Mouse (Mus musculus) retina, postnatal 7 days (tissue): ENCODE data around the gene Pxylp1.

Source experiments
- DNase-seq: peaks from one replicate; pipeline ENCODE4 v3.0.0-alpha.2; 2012; ENCODE audit warnings: low read depth, low spot score

The Pxylp1 gene

GRCm38 (mm10) chr9:96824026-96824425, 68.4 kb downstream of the Pxylp1 start:
- DNase-seq = no peak

GRCm38 (mm10) chr9:96823541-96823940, 68.9 kb downstream of the Pxylp1 start:
- DNase-seq = no peak

- DNase-seq = no peak
These were observed 69.5 kb downstream of the Pxylp1 start for GRCm38 (mm10) chr9:96823005-96823404.

- no peak for DNase-seq
These were observed 73.5 kb downstream of the Pxylp1 start for GRCm38 (mm10) chr9:96818822-96819481.

GRCm38 (mm10) chr9:96818128-96818821, 74.2 kb downstream of the Pxylp1 start:
- DNase-seq = peak; percentile 65

GRCm38 (mm10) chr9:96811996-96812395, 80.5 kb downstream of the Pxylp1 start:
- no peak for DNase-seq

GRCm38 (mm10) chr9:96800131-96800825, 92.2 kb downstream of the Pxylp1 start:
- DNase-seq = no peak

- DNase-seq = no peak
These were observed 95.2 kb downstream of the Pxylp1 start for GRCm38 (mm10) chr9:96797311-96797710.

GRCm38 (mm10) chr9:96795399-96795928, 97.0 kb downstream of the Pxylp1 start:
- peak; percentile 19 for DNase-seq

- no peak for DNase-seq
These were observed 97.9 kb downstream of the Pxylp1 start for GRCm38 (mm10) chr9:96794601-96795000.

- no peak for DNase-seq
These were observed 99.9 kb downstream of the Pxylp1 start for GRCm38 (mm10) chr9:96792543-96792942.

- no peak for DNase-seq
These were observed 102.0 kb downstream of the Pxylp1 start for GRCm38 (mm10) chr9:96790389-96791007.

GRCm38 (mm10) chr9:96789906-96790305, 102.6 kb downstream of the Pxylp1 start:
- no peak for DNase-seq

- no peak for DNase-seq
These were observed 104.7 kb downstream of the Pxylp1 start for GRCm38 (mm10) chr9:96787797-96788196.

- no peak for DNase-seq
These were observed 106.6 kb downstream of the Pxylp1 start for GRCm38 (mm10) chr9:96785871-96786342.

- no peak for DNase-seq
These were observed 107.3 kb downstream of the Pxylp1 start for GRCm38 (mm10) chr9:96785187-96785586.

- DNase-seq = no peak
These were observed 108.8 kb downstream of the Pxylp1 start for GRCm38 (mm10) chr9:96783667-96784066.

GRCm38 (mm10) chr9:96783258-96783657, 109.2 kb downstream of the Pxylp1 start:
- no peak for DNase-seq

- DNase-seq = no peak
These were observed 110.4 kb downstream of the Pxylp1 start for GRCm38 (mm10) chr9:96782062-96782461.
